Mouse (Mus musculus) MEL (cell line): ENCODE measurements around the gene Man2a1. TPM values are rescaled to one million over a fixed set of nuclear protein-coding genes. Genes with fewer than 3 reads are reported as not detected.

Experiments
- DNase-seq: peaks from one replicate; pipeline ENCODE4 v3.0.0; 2011; ENCODE audit warnings: low read depth, low spot score
- H3K27ac ChIP-seq: 2 replicates; pipeline ENCODE4 v1.5.1; 2012; ENCODE audit warnings: low read depth, mild to moderate bottlenecking, control low read depth, low read length, moderate library complexity; ENCODE audit not compliant: control insufficient read depth
- H3K27me3 ChIP-seq, 2 experiments: fragments of 150-350 bp in 1 of 2; sonication (generic) in 1 of 2; 2 replicates each; pipeline ENCODE4 v1.6.1; 2012; ENCODE audit warnings: low read length in 2 of 2, mild to moderate bottlenecking in 2 of 2, improper control_type of control experiment in 1 of 2, moderate library complexity in 1 of 2; ENCODE audit not compliant: insufficient read depth in 2 of 2, control insufficient read depth in 1 of 2
- H3K36me3 ChIP-seq, 2 experiments: 2 replicates each; pipeline ENCODE4 v1.6.1; 2012 to 2014; ENCODE audit warnings: low read length in 2 of 2, improper control_type of control experiment in 1 of 2, inconsistent platforms in 1 of 2, mild to moderate bottlenecking in 1 of 2; ENCODE audit not compliant: insufficient read depth in 2 of 2, control insufficient read depth in 1 of 2
- H3K4me1 ChIP-seq, 2 experiments: fragments of 150-350 bp in 1 of 2; sonication (generic) in 1 of 2; 2 replicates each; pipeline ENCODE4 v1.6.1; 2012; ENCODE audit warnings: low read length in 2 of 2, improper control_type of control experiment in 1 of 2, mild to moderate bottlenecking in 1 of 2; ENCODE audit not compliant: insufficient read depth in 2 of 2, control insufficient read depth in 1 of 2
- H3K4me3 ChIP-seq, 2 experiments: fragments of 150-350 bp in 1 of 2; sonication (generic) in 1 of 2; 2 replicates each; pipeline ENCODE4 v1.5.1; 2012; ENCODE audit warnings: low read depth in 2 of 2, low read length in 2 of 2, mild to moderate bottlenecking in 2 of 2, moderate library complexity in 2 of 2, control low read depth in 1 of 2, improper control_type of control experiment in 1 of 2; ENCODE audit not compliant: control insufficient read depth in 1 of 2, insufficient read depth in 1 of 2
- H3K79me2 ChIP-seq: 2 replicates; pipeline ENCODE4 v1.6.1; 2012; ENCODE audit warnings: mild to moderate bottlenecking, low read length, moderate library complexity; ENCODE audit not compliant: control insufficient read depth, poor library complexity, insufficient read depth
- H3K9ac ChIP-seq: 2 replicates; pipeline ENCODE4 v1.6.1; 2012; ENCODE audit warnings: low read depth, mild to moderate bottlenecking, control low read depth, low read length, moderate library complexity; ENCODE audit not compliant: control insufficient read depth, poor library complexity, severe bottlenecking
- H3K9me3 ChIP-seq: fragments of 150-350 bp; sonication (generic); replicated peaks from 2 replicates; pipeline ENCODE4 v1.6.1; 2012; ENCODE audit warnings: mild to moderate bottlenecking, low read length, improper control_type of control experiment, moderate library complexity; ENCODE audit not compliant: insufficient read depth
- CHD1 ChIP-seq: IDR thresholded peaks from 2 replicates; pipeline ENCODE4 v1.6.1; 2012; ENCODE audit warnings: low read depth, mild to moderate bottlenecking, inconsistent platforms, low read length, improper control_type of control experiment
- CHD2 ChIP-seq: IDR thresholded peaks from 2 replicates; pipeline ENCODE4 v1.6.1; 2011; ENCODE audit warnings: low read length, improper control_type of control experiment
- EP300 ChIP-seq, 2 experiments: IDR thresholded peaks; 2 replicates each; pipeline ENCODE4 v1.6.1; 2011; ENCODE audit warnings: improper control_type of control experiment in 2 of 2, low read length in 2 of 2, low read depth in 1 of 2, mild to moderate bottlenecking in 1 of 2
- ETS1 ChIP-seq: IDR thresholded peaks from 2 replicates; pipeline ENCODE4 v1.6.1; 2012; ENCODE audit warnings: low read depth, mild to moderate bottlenecking, inconsistent platforms, low read length, improper control_type of control experiment, moderate library complexity
- GABPA ChIP-seq: IDR thresholded peaks from 2 replicates; pipeline ENCODE4 v1.6.1; 2012; ENCODE audit warnings: low read depth, mild to moderate bottlenecking, inconsistent platforms, low read length, improper control_type of control experiment, moderate library complexity
- GATA1 ChIP-seq: IDR thresholded peaks from 2 replicates; pipeline ENCODE4 v1.6.1; 2011; ENCODE audit warnings: low read depth, low read length, improper control_type of control experiment
- HCFC1 ChIP-seq: IDR thresholded peaks from 2 replicates; pipeline ENCODE4 v1.6.1; 2012; ENCODE audit warnings: low read depth, mild to moderate bottlenecking, inconsistent platforms, low read length, improper control_type of control experiment, moderate library complexity
- KAT2A ChIP-seq: conservative IDR thresholded peaks from 2 replicates; pipeline ENCODE4 v1.6.1; 2012; ENCODE audit warnings: low read depth, low read length, improper control_type of control experiment, inconsistent platforms
- MAFK ChIP-seq: IDR thresholded peaks from 2 replicates; pipeline ENCODE4 v1.6.1; 2011; ENCODE audit warnings: low read depth, mild to moderate bottlenecking, low read length, improper control_type of control experiment, borderline replicate concordance
- MXI1 ChIP-seq: IDR thresholded peaks from 2 replicates; pipeline ENCODE4 v1.6.1; 2011; ENCODE audit warnings: mild to moderate bottlenecking, low read depth, low read length, improper control_type of control experiment
- MYB ChIP-seq: IDR thresholded peaks from 2 replicates; pipeline ENCODE4 v1.6.1; 2011; ENCODE audit warnings: mild to moderate bottlenecking, low read depth, low read length, improper control_type of control experiment
- NELFE ChIP-seq: IDR thresholded peaks from 2 replicates; pipeline ENCODE4 v1.6.1; 2011; ENCODE audit warnings: low read depth, low read length, improper control_type of control experiment
- NRF1 ChIP-seq: IDR thresholded peaks from 2 replicates; pipeline ENCODE4 v1.6.1; 2014; ENCODE audit warnings: low read depth, mild to moderate bottlenecking, inconsistent platforms, low read length, improper control_type of control experiment, moderate library complexity; ENCODE audit not compliant: poor library complexity, insufficient read depth, severe bottlenecking
- POLR2A ChIP-seq, 2 experiments: IDR thresholded peaks; 2 replicates each; pipeline ENCODE4 v1.6.1; 2011 to 2012; ENCODE audit warnings: low read length in 2 of 2, mild to moderate bottlenecking in 2 of 2, control low read depth in 1 of 2, improper control_type of control experiment in 1 of 2, low read depth in 1 of 2, moderate library complexity in 1 of 2; ENCODE audit not compliant: control insufficient read depth in 1 of 2, insufficient read depth in 1 of 2, poor library complexity in 1 of 2
- POLR2AphosphoS2 ChIP-seq: IDR thresholded peaks from 2 replicates; pipeline ENCODE4 v1.6.1; 2011; ENCODE audit warnings: low read length, improper control_type of control experiment
- RCOR1 ChIP-seq: IDR thresholded peaks from 2 replicates; pipeline ENCODE4 v1.6.1; 2012; ENCODE audit warnings: low read depth, mild to moderate bottlenecking, inconsistent platforms, low read length, improper control_type of control experiment
- TAL1 ChIP-seq: IDR thresholded peaks from 2 replicates; pipeline ENCODE4 v1.6.1; 2012; ENCODE audit warnings: mild to moderate bottlenecking, inconsistent platforms, low read length, moderate library complexity, mixed read lengths
- TBP ChIP-seq: IDR thresholded peaks from 2 replicates; pipeline ENCODE4 v1.8.0; 2011; ENCODE audit warnings: low read depth, low read length, improper control_type of control experiment
- TCF12 ChIP-seq: IDR thresholded peaks from 2 replicates; pipeline ENCODE4 v1.6.1; 2014; ENCODE audit warnings: low read depth, mild to moderate bottlenecking, inconsistent platforms, low read length, improper control_type of control experiment, moderate library complexity
- UBTF ChIP-seq: IDR thresholded peaks from 2 replicates; pipeline ENCODE4 v1.6.1; 2012; ENCODE audit warnings: low read depth, mild to moderate bottlenecking, inconsistent platforms, low read length, improper control_type of control experiment, moderate library complexity, borderline replicate concordance; ENCODE audit not compliant: insufficient read depth
- USF1 ChIP-seq: IDR thresholded peaks from 2 replicates; pipeline ENCODE4 v1.6.1; 2014; ENCODE audit warnings: low read depth, mild to moderate bottlenecking, inconsistent platforms, low read length, improper control_type of control experiment, moderate library complexity
- USF2 ChIP-seq, 2 experiments: IDR thresholded peaks; 2 replicates each; pipeline ENCODE4 v1.6.1; 2011 to 2012; ENCODE audit warnings: improper control_type of control experiment in 2 of 2, low read length in 2 of 2, borderline replicate concordance in 1 of 2, inconsistent platforms in 1 of 2, low read depth in 1 of 2, mild to moderate bottlenecking in 1 of 2; ENCODE audit not compliant: insufficient read depth in 1 of 2
- ZMIZ1 ChIP-seq: IDR thresholded peaks from 2 replicates; pipeline ENCODE4 v1.6.1; 2012; ENCODE audit warnings: low read depth, mild to moderate bottlenecking, inconsistent platforms, low read length, improper control_type of control experiment, moderate library complexity
- ZNF384 ChIP-seq: IDR thresholded peaks from 2 replicates; pipeline ENCODE4 v1.6.1; 2012; ENCODE audit warnings: low read depth, mild to moderate bottlenecking, inconsistent platforms, low read length, improper control_type of control experiment
- polyA plus RNA-seq, 2 experiments: library from polyadenylated mRNA; stranded (reverse) in 1 of 2; unstranded in 1 of 2; fragments of >175 nt in 1 of 2; fragments of >200 nt in 1 of 2; gene quantifications; 2 replicates each; pipeline versions ENCODE4 v1.2.1 to v1.2.4; 2012; ENCODE audit warnings: low replicate concordance in 2 of 2, low read depth in 1 of 2; ENCODE audit not compliant: insufficient read length in 2 of 2, insufficient read depth in 1 of 2, missing spikeins in 1 of 2
- total RNA-seq: library from RNA; depleted of rRNA; stranded (reverse); fragments of 300-350 nt; gene quantifications from 2 replicates; pipeline ENCODE4 v1.2.3, GENCODE M21; 2012

The Man2a1 gene
- total and polyA plus RNA-seq, 3 experiments, result 8.7 to 27.5 (median 9.1) TPM

DNA sequence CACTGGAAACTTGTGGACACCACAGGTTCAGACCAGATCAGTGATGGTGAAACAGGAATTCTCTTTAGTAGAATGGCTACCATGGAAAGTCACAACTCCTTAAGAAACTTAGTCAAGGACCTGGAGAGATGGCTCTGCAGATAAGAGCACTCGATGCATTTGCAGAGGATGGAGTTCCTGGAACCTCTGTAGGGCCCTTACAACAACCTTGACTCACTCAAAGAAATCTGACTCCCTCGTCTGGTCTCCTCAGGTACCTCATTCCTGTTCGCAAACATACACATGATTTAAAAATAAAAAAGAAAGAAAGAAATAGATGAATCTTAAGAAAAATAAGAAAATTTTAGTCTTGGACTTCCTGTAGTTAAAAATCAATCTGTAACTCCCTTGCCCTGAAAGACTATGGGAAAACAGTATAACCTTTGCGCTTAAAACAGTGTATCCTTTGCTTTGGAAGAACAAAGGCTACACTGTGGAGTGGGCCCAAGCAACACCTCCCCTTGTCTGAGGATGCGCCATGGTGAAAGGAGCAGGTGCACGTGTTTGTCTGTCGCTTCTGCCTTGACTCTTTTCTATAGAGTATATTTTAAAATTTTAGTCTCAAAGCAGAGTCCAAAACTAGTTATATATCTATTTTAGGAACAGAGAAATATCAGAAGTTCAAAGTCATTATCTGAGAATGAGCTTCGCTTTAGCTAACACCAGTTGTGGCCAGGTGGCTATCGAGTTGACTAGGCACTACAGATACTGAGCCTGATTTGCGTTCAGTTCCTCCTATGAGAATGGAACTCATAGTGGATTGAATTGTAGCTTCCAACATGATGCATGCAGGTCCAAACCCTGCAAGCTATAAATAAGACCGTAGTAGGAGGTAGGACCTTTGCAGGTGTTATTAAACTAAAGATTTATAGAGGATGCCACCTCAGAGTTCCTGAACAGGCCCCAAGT is 163.9 kb downstream of the Man2a1 start:
- Histone ChIP-seq H3K36me3 (no peaks in the 10 kb centered on the region), H3K27ac (no peak overlapping the region)

DNA sequence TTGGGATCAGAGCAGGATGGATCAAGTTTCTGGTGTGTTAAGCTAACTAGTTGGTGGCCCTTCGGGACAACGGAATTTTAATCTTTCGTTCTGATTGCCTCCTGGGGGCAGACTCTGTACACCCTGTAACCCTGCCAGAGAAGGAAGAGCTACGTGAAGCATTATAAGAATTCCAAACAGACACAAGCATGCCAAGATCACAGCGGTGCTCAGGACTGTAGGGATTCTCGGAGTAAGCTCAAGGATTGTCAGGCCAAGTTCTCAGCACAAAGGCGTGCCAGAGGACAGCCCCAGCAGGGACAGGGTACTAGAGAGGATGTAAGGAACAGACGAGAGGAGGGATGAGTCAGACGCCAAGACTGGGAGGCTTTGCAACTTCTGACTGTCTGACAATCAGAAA is 164.8 kb downstream of the Man2a1 start:
- no peak overlapping the region for H3K27ac ChIP-seq
- TF ChIP-seq MYB, result no peak
- no peak for TF ChIP-seq KAT2A
- no peak for TF ChIP-seq TAL1
- TF ChIP-seq USF2 (IDR thresholded peaks at IDR 0.05; ENCODE audit: borderline replicate concordance in 1 of 2, insufficient read depth in 1 of 2, low read depth in 1 of 2, low read length in 2 of 2), result no peak
- no peak for TF ChIP-seq MAFK
- TF ChIP-seq ETS1, result no peak
- no peak for TF ChIP-seq TBP
- no peak for TF ChIP-seq USF1
- no peak for TF ChIP-seq CHD1
- no peak for TF ChIP-seq EP300 (IDR thresholded peaks at IDR 0.05; ENCODE audit: low read depth in 1 of 2, low read length in 2 of 2)
- no peak for TF ChIP-seq UBTF
- no peak for TF ChIP-seq GATA1
- H3K79me2 ChIP-seq, result no peaks in the 10 kb centered on the region
- H3K9me3 ChIP-seq, result no peaks in the 10 kb centered on the region
- H3K4me1 ChIP-seq, result no peaks in the 10 kb centered on the region
- no peaks in the 10 kb centered on the region for H3K36me3 ChIP-seq
- no peak overlapping the region for H3K9ac ChIP-seq
- H3K4me3 ChIP-seq, result no peak overlapping the region
- no peaks in the 10 kb centered on the region for H3K27me3 ChIP-seq
- DNase-seq, result no peak

More for the DNA sequence above, 163.9 kb downstream of the Man2a1 start:
- TF ChIP-seq GABPA, result no peak
- no peak for TF ChIP-seq NELFE
- TF ChIP-seq ZMIZ1, result no peak
- TF ChIP-seq NRF1, result no peak
- TF ChIP-seq RCOR1, result no peak
- no peak for TF ChIP-seq CHD2
- TF ChIP-seq TCF12, result no peak
- TF ChIP-seq USF2 (IDR thresholded peaks at IDR 0.05; ENCODE audit: borderline replicate concordance in 1 of 2, insufficient read depth in 1 of 2, low read depth in 1 of 2, low read length in 2 of 2), result no peak
- no peak for TF ChIP-seq MAFK
- TF ChIP-seq ZNF384, result no peak
- TF ChIP-seq USF1, result no peak
- TF ChIP-seq CHD1, result no peak
- TF ChIP-seq MXI1, result no peak
- TF ChIP-seq POLR2A (IDR thresholded peaks at IDR 0.05; ENCODE audit: control insufficient read depth in 1 of 2, insufficient read depth in 1 of 2, low read depth in 1 of 2, low read length in 2 of 2, poor library complexity in 1 of 2), result no peak
- TF ChIP-seq MYB, result no peak
- TF ChIP-seq POLR2AphosphoS2, result no peak
- no peak for TF ChIP-seq HCFC1
- Histone ChIP-seq H3K9me3 (no peaks in the 10 kb centered on the region), H3K9ac (no peak overlapping the region), H3K4me3 (no peak overlapping the region), H3K79me2 (no peaks in the 10 kb centered on the region), H3K27me3 (no peaks in the 10 kb centered on the region), H3K4me1 (no peaks in the 10 kb centered on the region)
- DNase-seq, result no peak
